In genomic region chr12:46815697-46816096, GRCm38 (mm10) we compare ENCODE assay signal across 17 mouse cellular contexts. TPM values are rescaled to one million over a fixed set of nuclear protein-coding genes. Genes with fewer than 3 reads are reported as not detected.
DNase-seq lines count a peak whose midpoint lies in the region; ATAC-seq and TF ChIP-seq lines count a peak whose summit lies in the region.
"Had no signal": no experiment of that assay in that cellular context is flagged by ENCODE, and none has a peak within 500 bp of the region (broad histone marks: within the 10 kb centered on the region; RNA-seq: fewer than 3 reads in every experiment).

No protein-coding gene starts in this region.

- peak overlapping the region; percentile 22 for H3K4me3 ChIP-seq in cortical plate, adult 2 months (ENCODE audit: insufficient read depth, low read length)
- H3K4me3 ChIP-seq in forebrain, embryonic 12.5 days (replicated peaks): peak overlapping the region; percentile 78
- peak overlapping the region; percentile 93 for H3K4me3 ChIP-seq in hindbrain, embryonic 14.5 days (replicated peaks; ENCODE audit: low read length)
- H3K4me3 ChIP-seq in midbrain, embryonic 16.5 days (ENCODE audit: low read depth, low read length): peak overlapping the region; percentile 74
- no peak overlapping the region for H3K4me3 ChIP-seq in stomach, postnatal 0 days (ENCODE audit: low read depth, low read length)
- H3K4me3 ChIP-seq: heart, adult 2 months; limb, embryonic 12.5 days; myocyte had no signal

- TF ChIP-seq CTCF in cortical plate, adult 2 months (IDR thresholded peaks at IDR 0.05; ENCODE audit: extremely low read depth, insufficient read depth, low read length): no peak
- no peak for TF ChIP-seq CTCF in stomach, postnatal 0 days (IDR thresholded peaks at IDR 0.05; ENCODE audit: low read depth)

- no peak overlapping the region for H3K27ac ChIP-seq in cortical plate, adult 2 months (ENCODE audit: insufficient read depth, low read length)
- peak overlapping the region; percentile 63 for H3K27ac ChIP-seq in forebrain, embryonic 12.5 days
- peak overlapping the region; percentile 100 for H3K27ac ChIP-seq in hindbrain, embryonic 14.5 days
- peak overlapping the region; percentile 100 for H3K27ac ChIP-seq in midbrain, embryonic 16.5 days (ENCODE audit: low read length)
- no peak overlapping the region for H3K27ac ChIP-seq in stomach, postnatal 0 days (replicated peaks)
- H3K27ac ChIP-seq: heart, adult 2 months; limb, embryonic 12.5 days; macrophage had no signal

- H3K27me3 ChIP-seq in forebrain, embryonic 12.5 days: no peaks in the 10 kb centered on the region
- no peaks in the 10 kb centered on the region for H3K27me3 ChIP-seq in hindbrain, embryonic 14.5 days (ENCODE audit: control insufficient read depth, insufficient read depth, low read length)
- no peaks in the 10 kb centered on the region for H3K27me3 ChIP-seq in midbrain, embryonic 16.5 days (ENCODE audit: control insufficient read depth, insufficient read depth, low read depth, low read length)
- H3K27me3 ChIP-seq in stomach, postnatal 0 days (ENCODE audit: control insufficient read depth, insufficient read depth, low read length): no peaks in the 10 kb centered on the region; the same call in 1 of the 2 replicates

- no peaks in the 10 kb centered on the region for H3K36me3 ChIP-seq in forebrain, embryonic 12.5 days (replicated peaks)
- H3K36me3 ChIP-seq in hindbrain, embryonic 14.5 days (replicated peaks; ENCODE audit: control insufficient read depth, insufficient read depth): peaks cover 4% of the 10 kb centered on the region; the same call in 1 of the 2 replicates
- H3K36me3 ChIP-seq in midbrain, embryonic 16.5 days (ENCODE audit: control insufficient read depth, insufficient read depth, low read length): no peaks in the 10 kb centered on the region
- no peaks in the 10 kb centered on the region for H3K36me3 ChIP-seq in stomach, postnatal 0 days (ENCODE audit: control insufficient read depth, insufficient read depth, low read length)
- H3K36me3 ChIP-seq: limb, embryonic 12.5 days had no signal

- DNase-seq in hindbrain, embryonic 14.5 days (ENCODE audit: low spot score): no peak
- no peak for DNase-seq in kidney, adult 8-10 months
- no peak for DNase-seq in thymus, postnatal 10 days (ENCODE audit: low spot score in 2 of 2)
- no peak for DNase-seq in stomach, postnatal 0 days (ENCODE audit: low spot score)
- DNase-seq: cerebellum, adult 11 months; heart, adult 2 months; heart, postnatal 10 days; kidney, adult 11 months; kidney, postnatal 36 days; layer of hippocampus, postnatal 36 days had no signal

- peak overlapping the region; percentile 17; the same call in 1 of the 2 replicates for H3K9ac ChIP-seq in forebrain, embryonic 12.5 days
- H3K9ac ChIP-seq in hindbrain, embryonic 14.5 days: peak overlapping the region; percentile 100
- peak overlapping the region; percentile 71 for H3K9ac ChIP-seq in midbrain, embryonic 16.5 days (ENCODE audit: low read depth, low read length)
- no peak overlapping the region for H3K9ac ChIP-seq in stomach, postnatal 0 days (ENCODE audit: low read length)
- H3K9ac ChIP-seq: limb, embryonic 12.5 days had no signal

- no peak for ATAC-seq in forebrain, embryonic 12.5 days (ENCODE audit: low FRiP score)
- ATAC-seq in hindbrain, embryonic 14.5 days (ENCODE audit: low FRiP score): no peak
- ATAC-seq in midbrain, embryonic 16.5 days: no peak
- no peak for ATAC-seq in stomach, postnatal 0 days (ENCODE audit: low FRiP score, low TSS enrichment)
- ATAC-seq: CD4-positive, CD25-positive, alpha-beta regulatory T cell, adult 4 months had no signal

- H3K4me1 ChIP-seq in cortical plate, adult 2 months (ENCODE audit: control insufficient read depth, insufficient read depth, low read length): no peaks in the 10 kb centered on the region
- peaks cover 18% of the 10 kb centered on the region for H3K4me1 ChIP-seq in forebrain, embryonic 12.5 days
- peaks cover 22% of the 10 kb centered on the region for H3K4me1 ChIP-seq in hindbrain, embryonic 14.5 days (replicated peaks; ENCODE audit: control insufficient read depth, insufficient read depth, low read length)
- peaks cover 7% of the 10 kb centered on the region; the same call in 1 of the 2 replicates for H3K4me1 ChIP-seq in midbrain, embryonic 16.5 days (ENCODE audit: control insufficient read depth, insufficient read depth, low read length)
- H3K4me1 ChIP-seq in stomach, postnatal 0 days (replicated peaks; ENCODE audit: control insufficient read depth, insufficient read depth): no peaks in the 10 kb centered on the region
- H3K4me1 ChIP-seq: limb, embryonic 12.5 days had no signal

- 53% methylated on average over 5 of the region's 5 CpGs for WGBS in forebrain, embryonic 12.5 days
- 21% methylated on average over 5 of the region's 5 CpGs for WGBS in hindbrain, embryonic 14.5 days
- WGBS in midbrain, embryonic 16.5 days: 21% methylated on average over 5 of the region's 5 CpGs
- 73% methylated on average over 5 of the region's 5 CpGs for WGBS in stomach, postnatal 0 days

- no peak for TF ChIP-seq POLR2A in cortical plate, adult 2 months (IDR thresholded peaks at IDR 0.05; ENCODE audit: extremely low read depth, insufficient read depth, low read length)

- H3K4me2 ChIP-seq in forebrain, embryonic 12.5 days: peak overlapping the region; percentile 54
- H3K4me2 ChIP-seq in hindbrain, embryonic 14.5 days (replicated peaks): peak overlapping the region; percentile 71
- H3K4me2 ChIP-seq in midbrain, embryonic 16.5 days (ENCODE audit: low read length): peak overlapping the region; percentile 77
- no peak overlapping the region for H3K4me2 ChIP-seq in stomach, postnatal 0 days (replicated peaks; ENCODE audit: low read depth)
- H3K4me2 ChIP-seq: limb, embryonic 12.5 days had no signal

- no peaks in the 10 kb centered on the region for H3K9me3 ChIP-seq in forebrain, embryonic 12.5 days
- no peaks in the 10 kb centered on the region for H3K9me3 ChIP-seq in hindbrain, embryonic 14.5 days (ENCODE audit: control insufficient read depth, low read length)
- H3K9me3 ChIP-seq in midbrain, embryonic 16.5 days (replicated peaks; ENCODE audit: control insufficient read depth, low read length, poor library complexity, severe bottlenecking): no peaks in the 10 kb centered on the region
- H3K9me3 ChIP-seq in stomach, postnatal 0 days (ENCODE audit: control insufficient read depth, low read length): no peaks in the 10 kb centered on the region
- H3K9me3 ChIP-seq: limb, embryonic 12.5 days had no signal

- TF ChIP-seq EP300 in stomach, postnatal 0 days (optimal IDR thresholded peaks at IDR 0.05): no peak

RNA-seq across cellular contexts. Expression of gene Nova1, which starts 3.0 kb away (rescaled TPM):
- polyA plus RNA-seq in cortical plate, adult 2 months (2012; rRNA removed): 25.0 and 29.4 TPM in 2 replicates
- 26.6 and 28.3 TPM in 2 replicates for polyA plus RNA-seq in forebrain, embryonic 12.5 days (2016; fragmentation: Nextera tagmentation; extraction: Ambion mirVana)
- 125 and 130 TPM in 2 replicates for polyA plus RNA-seq in hindbrain, embryonic 14.5 days (2014; fragmentation: Nextera tagmentation; extraction: Ambion mirVana)
- 104 and 108 TPM in 2 replicates for polyA plus RNA-seq in midbrain, embryonic 16.5 days (2015; fragmentation: Nextera tagmentation; extraction: Ambion mirVana)
- 0.80 and 0.82 TPM in 2 replicates for polyA plus RNA-seq in stomach, postnatal 0 days (2015; fragmentation: Nextera tagmentation; extraction: Ambion mirVana)
- polyA plus RNA-seq: macrophage, myocyte had no signal

Comparison
In these comparisons a context has a peak if more than half of its experiments do, and no peak if none do; other contexts are left out.
1. H3K27ac ChIP-seq: peak in forebrain, embryonic 12.5 days (single experiment), hindbrain, embryonic 14.5 days (single experiment) and midbrain, embryonic 16.5 days (single experiment); none in cortical plate, adult 2 months (single experiment) and stomach, postnatal 0 days (single experiment).
2. RNA of gene Nova1, which starts 3.0 kb away (polyA plus RNA-seq): 125 to 130 TPM in hindbrain, embryonic 14.5 days, 104 to 108 TPM in midbrain, embryonic 16.5 days, 26.6 to 28.3 TPM in forebrain, embryonic 12.5 days and 25.0 to 29.4 TPM in cortical plate, adult 2 months; 0.80 to 0.82 TPM in stomach, postnatal 0 days; every median in the first group is over 10 times any median in the second.